Mouse (Mus musculus): ENCODE data around the gene Cd40.

The Cd40 gene

DNA sequence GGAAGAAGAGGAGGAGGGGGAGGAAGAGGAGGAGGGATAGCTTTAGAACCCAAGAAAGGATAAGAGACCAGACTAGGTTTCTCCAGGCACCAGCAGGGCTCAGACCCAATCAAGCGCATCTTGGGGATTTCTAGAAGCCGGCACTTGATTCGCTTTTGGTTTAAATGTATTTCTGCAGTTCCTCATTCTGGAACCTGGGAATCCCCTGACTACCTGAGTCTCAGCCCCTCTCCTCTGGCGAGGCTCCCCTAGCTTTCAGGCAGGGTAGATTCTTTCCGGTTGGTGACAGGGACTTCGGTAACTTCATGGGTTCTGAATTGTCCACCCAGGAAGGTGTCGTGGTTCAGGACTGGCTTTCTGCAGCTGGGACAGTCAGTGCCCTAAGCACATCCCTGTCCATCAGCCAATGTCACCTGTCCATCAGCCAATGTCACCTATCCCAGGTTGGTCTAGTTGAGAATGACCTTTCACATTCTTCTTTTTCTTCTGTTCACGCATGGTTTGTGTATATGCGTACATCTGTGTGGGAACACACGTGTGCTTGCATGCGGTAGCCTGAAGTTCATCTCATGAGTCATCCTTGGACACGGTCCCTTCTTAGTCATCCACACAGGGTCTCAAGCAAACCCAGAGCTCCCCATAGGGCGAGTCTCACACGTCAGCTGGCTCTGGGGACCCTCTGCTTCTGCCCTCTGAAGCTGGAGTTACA, 1.1 kb downstream of the Cd40 start:
- DNase-seq (ENCODE audit: low read depth in 2 of 2, low spot score in 2 of 2), result no peak

DNA sequence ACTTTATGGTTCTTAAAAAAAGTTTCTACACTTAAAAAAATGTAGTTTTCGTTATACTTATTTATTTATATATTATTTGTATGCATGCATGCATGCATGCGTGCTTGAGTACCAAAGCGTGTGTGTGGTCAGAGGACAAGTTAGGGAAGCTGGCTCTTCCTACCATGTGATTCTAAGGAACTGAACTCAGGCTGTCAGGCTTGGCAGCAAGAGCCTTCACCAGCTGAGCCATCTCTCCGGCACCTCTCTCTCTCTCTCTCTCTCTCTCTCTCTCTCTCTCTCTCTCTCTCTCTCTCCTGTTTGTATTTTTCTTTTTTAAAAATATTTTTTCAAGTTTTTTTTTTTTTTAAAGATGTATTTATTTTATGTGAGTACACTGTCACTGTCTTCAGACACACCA, 4.5 kb downstream of the Cd40 start:
- no peak for DNase-seq (ENCODE audit: low read depth in 2 of 2, low spot score in 2 of 2)

DNA sequence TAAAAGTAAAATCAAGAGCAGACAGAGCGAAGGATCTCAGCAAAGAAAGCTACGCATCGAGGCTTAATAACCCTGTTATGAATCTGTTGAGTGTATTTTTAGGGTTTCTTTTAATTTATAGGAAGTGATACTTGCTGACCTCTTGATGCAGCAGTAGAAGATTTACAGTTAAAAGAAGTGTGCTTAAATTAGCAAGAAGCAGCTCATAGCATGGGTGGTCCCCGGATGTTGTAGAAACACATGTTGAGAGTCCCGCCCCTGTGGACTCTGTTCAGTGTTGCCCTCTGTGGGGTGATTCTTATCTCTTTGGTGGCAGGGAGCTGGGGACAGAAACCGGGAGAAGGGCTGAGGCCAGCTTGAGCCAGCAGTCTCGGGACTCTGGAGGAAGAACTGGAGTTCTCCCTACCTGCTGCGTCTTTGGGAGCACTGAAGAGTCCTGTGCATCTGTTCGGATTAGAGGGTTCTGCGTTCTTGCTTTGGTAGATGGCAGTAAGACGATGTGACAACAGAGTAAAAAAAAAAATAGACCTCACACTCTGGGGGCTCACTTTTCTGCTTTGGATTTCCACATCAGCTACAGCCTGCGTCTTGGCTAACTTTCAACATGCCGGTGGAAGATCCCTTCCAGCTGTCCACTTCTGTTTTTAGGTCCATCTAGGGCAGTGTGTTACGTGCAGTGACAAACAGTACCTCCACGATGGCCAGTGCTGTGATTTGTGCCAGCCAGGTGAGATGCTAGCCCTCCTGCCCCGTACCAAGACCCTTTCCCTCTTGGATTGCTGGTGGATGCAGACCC, 6.4 kb downstream of the Cd40 start:
- no peak for DNase-seq (ENCODE audit: low read depth in 2 of 2, low spot score in 2 of 2)

GRCm38 (mm10) chr2:165064489-165064888, 9.1 kb downstream of the Cd40 start:
- DNase-seq (ENCODE audit: low read depth in 2 of 2, low spot score in 2 of 2), result no peak

DNA sequence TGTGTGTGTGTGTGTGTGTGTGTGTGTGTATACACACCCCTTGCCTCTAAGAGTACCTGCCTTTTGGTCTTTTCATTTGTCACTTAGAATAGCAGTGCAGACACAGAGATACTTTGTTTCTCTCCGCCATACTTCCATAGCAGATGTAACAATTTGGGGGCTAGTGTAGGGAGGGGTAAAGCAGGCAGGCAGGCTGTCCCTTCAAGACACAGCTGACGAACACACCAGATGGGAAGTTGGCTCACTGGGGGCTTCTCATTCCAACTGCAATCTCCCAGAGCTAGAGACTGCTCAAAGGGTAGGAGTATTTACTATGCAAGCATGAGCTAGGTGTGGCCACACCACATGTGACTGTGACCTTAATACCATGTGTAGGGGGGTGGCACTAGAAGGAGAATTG, 13.4 kb downstream of the Cd40 start:
- DNase-seq (ENCODE audit: low read depth in 2 of 2, low spot score in 2 of 2), result no peak

- peak in 1 of 2 experiments; percentile 30 for DNase-seq (ENCODE audit: low read depth in 2 of 2, low spot score in 2 of 2)
Observed at GRCm38 (mm10) chr2:165070096-165070816, 14.8 kb downstream of the Cd40 start.

DNA sequence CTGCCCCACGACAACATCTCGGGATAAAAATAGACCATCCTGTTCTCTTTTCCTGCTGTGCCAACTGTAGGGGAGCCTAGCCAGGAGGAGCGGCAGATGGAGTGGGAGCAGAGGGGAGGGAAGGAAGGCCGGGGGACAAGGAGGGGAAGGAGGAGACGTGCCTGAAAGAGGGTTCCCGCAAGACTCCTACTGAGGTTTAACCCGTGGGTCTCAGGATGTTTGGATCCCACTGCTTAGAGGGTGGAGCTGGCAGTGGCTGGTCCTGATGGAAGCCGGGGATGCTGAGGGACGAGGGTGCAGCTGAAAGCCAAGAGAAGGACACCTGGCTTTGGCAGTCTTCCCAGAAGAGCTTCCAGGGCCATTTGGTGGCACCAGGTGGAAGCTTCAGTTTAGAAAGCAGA, 18.0 kb downstream of the Cd40 start:
- DNase-seq (ENCODE audit: low read depth in 2 of 2, low spot score in 2 of 2), result no peak

- DNase-seq (ENCODE audit: low read depth in 2 of 2, low spot score in 2 of 2), result no peak
Observed at GRCm38 (mm10) chr2:165074081-165074884, 18.9 kb downstream of the Cd40 start.

GRCm38 (mm10) chr2:165074937-165075336, 19.5 kb downstream of the Cd40 start:
- peak; percentile 54 to 72 for DNase-seq (ENCODE audit: low read depth in 2 of 2, low spot score in 2 of 2)

DNA sequence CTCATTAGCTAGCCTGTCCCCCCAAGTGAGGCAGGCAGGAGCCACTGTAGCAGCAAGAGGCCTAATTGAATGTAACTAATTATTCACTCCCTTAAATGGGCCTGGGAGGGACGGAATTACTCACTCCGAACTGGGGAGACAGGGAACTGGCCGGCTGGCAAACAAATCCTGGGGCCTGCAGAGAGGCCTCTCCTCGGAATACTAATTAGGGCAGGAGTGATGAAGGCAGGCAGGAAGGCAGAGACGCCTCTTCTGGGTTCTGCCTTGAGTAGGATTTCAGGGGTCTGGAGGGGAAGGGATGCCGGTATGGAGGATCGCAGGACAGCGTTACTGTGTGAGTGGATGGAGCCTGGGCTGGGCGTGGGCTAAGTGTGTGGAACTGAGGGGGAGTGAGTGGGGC, 21.6 kb downstream of the Cd40 start:
- no peak for DNase-seq (ENCODE audit: low read depth in 2 of 2, low spot score in 2 of 2)

DNA sequence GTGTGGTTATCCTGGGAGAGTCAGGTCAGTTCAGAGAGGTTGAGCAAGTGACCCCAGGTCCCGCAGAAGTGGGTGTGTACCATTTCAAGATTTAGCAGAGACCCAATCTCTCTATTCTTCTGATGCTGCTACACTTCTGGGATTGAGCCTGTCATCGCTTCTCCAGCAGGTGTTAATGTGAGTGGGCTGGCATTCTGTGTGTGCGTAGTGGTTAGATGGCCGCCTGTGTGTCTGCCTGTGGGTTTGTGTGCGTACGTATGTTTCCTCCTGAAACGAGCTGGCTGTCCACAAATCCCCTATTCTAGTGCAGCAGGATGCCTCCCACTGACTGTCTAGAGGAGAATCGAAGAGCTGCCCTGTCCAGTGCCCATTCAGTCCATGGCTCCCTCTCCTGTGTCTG, 22.6 kb downstream of the Cd40 start:
- DNase-seq (ENCODE audit: low read depth in 2 of 2, low spot score in 2 of 2), result no peak

DNA sequence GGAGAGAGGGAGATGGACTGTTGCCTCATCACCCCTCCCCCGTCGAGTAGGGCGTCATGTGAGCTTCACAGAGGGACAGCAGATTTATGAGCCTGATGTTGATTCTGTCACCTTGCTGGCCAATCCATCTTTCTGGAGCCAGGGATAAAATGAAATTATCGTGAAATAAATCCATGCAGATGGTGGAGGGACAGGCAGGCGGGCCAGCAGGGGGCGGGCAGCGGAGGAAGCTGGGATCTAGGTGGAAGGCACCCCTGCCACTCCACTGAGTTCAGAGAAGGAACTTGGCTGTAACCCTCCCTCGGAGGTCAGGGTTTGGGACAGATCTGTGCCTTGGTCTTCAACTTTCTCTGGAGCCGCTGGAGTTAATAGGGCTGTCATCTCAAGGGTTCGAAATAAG, 23.2 kb downstream of the Cd40 start:
- DNase-seq (ENCODE audit: low read depth in 2 of 2, low spot score in 2 of 2), result no peak

DNA sequence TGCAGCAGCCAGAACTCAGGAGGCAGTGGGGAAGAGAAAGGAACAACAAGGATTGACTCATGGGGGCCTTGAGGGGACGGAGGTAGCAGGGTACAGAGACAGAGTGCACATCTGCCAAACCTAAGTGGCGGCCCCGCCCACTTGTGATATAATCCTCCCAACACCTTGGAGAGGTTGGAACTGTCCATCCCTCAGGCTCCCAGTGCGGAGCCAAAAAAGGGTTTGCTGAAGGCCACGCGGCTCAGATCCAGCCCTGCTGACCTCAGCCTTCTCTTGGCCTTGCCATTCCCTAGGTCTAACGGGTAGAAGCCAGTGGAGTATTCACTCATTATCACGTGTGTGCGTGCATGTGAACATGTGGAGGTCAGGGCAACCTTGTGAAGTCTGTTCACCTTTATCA, 25.2 kb downstream of the Cd40 start:
- no peak for DNase-seq (ENCODE audit: low read depth in 2 of 2, low spot score in 2 of 2)

- no peak for DNase-seq (ENCODE audit: low read depth in 2 of 2, low spot score in 2 of 2)
Observed at GRCm38 (mm10) chr2:165081257-165081656, 25.8 kb downstream of the Cd40 start.

GRCm38 (mm10) chr2:165086634-165087033, 31.2 kb downstream of the Cd40 start:
- DNase-seq (ENCODE audit: low read depth in 2 of 2, low spot score in 2 of 2), result no peak

DNA sequence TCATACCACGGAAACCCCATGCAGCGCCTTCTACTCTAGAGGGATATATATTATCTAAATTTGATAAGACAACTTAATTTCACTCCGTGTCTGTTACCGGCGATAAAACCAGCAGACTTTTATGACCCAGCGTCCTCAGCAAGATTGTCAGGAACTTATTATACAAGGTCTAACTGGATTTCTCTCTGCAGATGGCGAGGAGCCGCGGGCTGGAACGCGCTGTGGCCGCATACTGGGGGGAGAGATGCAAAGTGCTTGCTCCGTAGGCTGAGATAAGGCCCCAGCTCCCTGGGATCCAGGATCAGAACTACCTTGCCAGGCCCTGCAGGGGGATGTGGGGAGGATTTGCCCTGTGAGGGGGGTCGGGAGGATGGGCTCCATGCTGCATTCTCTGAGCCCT, 34.0 kb downstream of the Cd40 start:
- DNase-seq (ENCODE audit: low read depth in 2 of 2, low spot score in 2 of 2), result no peak

- no peak for DNase-seq (ENCODE audit: low read depth in 2 of 2, low spot score in 2 of 2)
Observed at GRCm38 (mm10) chr2:165090650-165091049, 35.2 kb downstream of the Cd40 start, which contains the start of gene 1700025C18Rik. 1700025C18Rik (minus strand) TSS chr2:165090750.

- DNase-seq (ENCODE audit: low read depth in 2 of 2, low spot score in 2 of 2), result no peak
Observed at GRCm38 (mm10) chr2:165091433-165091965, 36.1 kb downstream of the Cd40 start.

- no peak for DNase-seq (ENCODE audit: low read depth in 2 of 2, low spot score in 2 of 2)
Observed at GRCm38 (mm10) chr2:165092393-165092792, 37.0 kb downstream of the Cd40 start.

DNA sequence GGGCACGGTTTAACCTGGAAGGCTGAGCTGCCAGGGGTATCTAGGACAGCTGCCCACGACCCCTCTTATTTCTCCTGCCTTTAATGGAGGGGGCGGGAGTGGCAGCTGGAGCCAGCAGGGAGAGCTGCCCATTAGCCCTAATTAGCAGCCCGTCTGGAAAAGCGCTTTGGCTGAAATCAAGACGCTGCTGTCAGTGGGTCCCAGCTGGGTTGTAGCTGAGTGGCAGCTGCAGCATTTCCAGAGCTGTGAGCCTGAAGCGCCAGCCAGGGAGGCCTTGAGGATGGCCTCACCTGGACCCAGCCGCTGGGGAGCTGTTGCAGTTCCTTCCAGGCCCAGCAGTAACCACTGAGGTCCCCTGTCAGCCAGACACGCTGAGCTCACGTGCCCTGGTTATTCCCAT, 40.9 kb downstream of the Cd40 start:
- no peak for DNase-seq (ENCODE audit: low read depth in 2 of 2, low spot score in 2 of 2)

GRCm38 (mm10) chr2:165098861-165099260, 43.4 kb downstream of the Cd40 start:
- no peak for DNase-seq (ENCODE audit: low read depth in 2 of 2, low spot score in 2 of 2)

Measured in CD8-positive naive resting alpha-beta T cell, adult 2 months (primary cell).